Mouse (Mus musculus): ENCODE measurements around the gene Syt7. TPM values are rescaled to one million over a fixed set of nuclear protein-coding genes. Genes with fewer than 3 reads are reported as not detected.
A peak's percentile ranks its signal among the peaks of the same experiment; 100 is the strongest.

Gene Syt7
- total and polyA plus RNA-seq, 3 experiments, result not detected

- Histone ChIP-seq H3K4me3 (replicated peaks in 1 of 3; ENCODE audit: low read depth in 2 of 3, low read length in 2 of 3, poor library complexity in 1 of 3) (no peak overlapping the region), H3K9ac (ENCODE audit: insufficient read depth, low read depth) (no peak overlapping the region), H3K9me3 (replicated peaks; ENCODE audit: low read length) (peaks cover 7% of the 10 kb centered on the region), H3K36me3 (replicated peaks in 1 of 2; ENCODE audit: control insufficient read depth in 1 of 2, insufficient read depth in 1 of 2, low read length in 1 of 2) (no peaks in the 10 kb centered on the region), H3K27me3 (replicated peaks) (peaks cover 62% of the 10 kb centered on the region), H3K79me2 (replicated peaks; ENCODE audit: control insufficient read depth, extremely low read depth, insufficient read depth, poor library complexity, severe bottlenecking) (no peaks in the 10 kb centered on the region), H3K4me1 (ENCODE audit: control insufficient read depth in 1 of 2, insufficient read depth in 2 of 2) (no peaks in the 10 kb centered on the region; a peak in 1 of 4 replicates), H3K27ac (ENCODE audit: insufficient read depth, low read depth) (no peak overlapping the region), H3K4me2 (ENCODE audit: insufficient read depth, low read depth, poor library complexity, severe bottlenecking) (peak overlapping the region; percentile 86; the same call in 1 of the 2 replicates)
- no peak for TF ChIP-seq BHLHE40 (IDR thresholded peaks at IDR 0.05; ENCODE audit: low read depth, low read length)
- TF ChIP-seq ZKSCAN1 (IDR thresholded peaks at IDR 0.05; ENCODE audit: borderline replicate concordance, low read depth, low read length), result no peak
- no peak for TF ChIP-seq ELF1 (IDR thresholded peaks at IDR 0.05; ENCODE audit: low read depth, low read length)
- no peak for TF ChIP-seq E2F4 (IDR thresholded peaks at IDR 0.05; ENCODE audit: insufficient replicate concordance, low read depth, low read length)
- no peak for TF ChIP-seq RCOR1 (conservative IDR thresholded peaks at IDR 0.05; ENCODE audit: low read depth, low read length)
- no peak for TF ChIP-seq USF1 (IDR thresholded peaks at IDR 0.05; ENCODE audit: low read depth, low read length)
- no peak for TF ChIP-seq SIN3A (IDR thresholded peaks at IDR 0.05; ENCODE audit: low read length)
- no peak for TF ChIP-seq CHD2 (IDR thresholded peaks at IDR 0.05; ENCODE audit: low read length)
- no peak for TF ChIP-seq KAT2A (IDR thresholded peaks at IDR 0.05; ENCODE audit: insufficient replicate concordance, low read length)
- no peak for TF ChIP-seq CTCF (conservative IDR thresholded peaks at IDR 0.05 in 1 of 2, IDR thresholded peaks at IDR 0.05 in 1 of 2; ENCODE audit: low read depth in 2 of 2, low read length in 2 of 2)
- no peak for TF ChIP-seq IRF4 (IDR thresholded peaks at IDR 0.05; ENCODE audit: low read depth, low read length)
- no peak for TF ChIP-seq ZMIZ1 (IDR thresholded peaks at IDR 0.05; ENCODE audit: low read depth, low read length)
- no peak for TF ChIP-seq JUN (IDR thresholded peaks at IDR 0.05; ENCODE audit: insufficient read depth, low read depth, low read length)
- TF ChIP-seq ZNF384 (IDR thresholded peaks at IDR 0.05; ENCODE audit: low read depth, low read length), result no peak
- no peak for DNase-seq (ENCODE audit: extremely low read depth)
- in situ Hi-C loops (cut with MboI; ENCODE audit: low pct_ligation_motif_present, low pct_unique_long_range_greater_than_20kb, low sequenced_read_pairs) (no loop called here), dilution Hi-C loops (cut with MboI; ENCODE audit: extremely low pct_ligation_motif_present, extremely low pct_unique_long_range_greater_than_20kb, low sequenced_read_pairs) (no loop called here)
Measured at GRCm38 (mm10) chr19:10461584-10461983, 72.7 kb downstream of the Syt7 start.

GRCm38 (mm10) chr19:10464427-10464826, 75.5 kb downstream of the Syt7 start:
- Histone ChIP-seq H3K36me3 (replicated peaks in 1 of 2; ENCODE audit: control insufficient read depth in 1 of 2, insufficient read depth in 1 of 2, low read length in 1 of 2) (no peaks in the 10 kb centered on the region), H3K9me3 (replicated peaks; ENCODE audit: low read length) (no peaks in the 10 kb centered on the region), H3K4me3 (replicated peaks in 1 of 3; ENCODE audit: low read depth in 2 of 3, low read length in 2 of 3, poor library complexity in 1 of 3) (no peak overlapping the region), H3K9ac (ENCODE audit: insufficient read depth, low read depth) (no peak overlapping the region), H3K79me2 (replicated peaks; ENCODE audit: control insufficient read depth, extremely low read depth, insufficient read depth, poor library complexity, severe bottlenecking) (no peaks in the 10 kb centered on the region), H3K27ac (ENCODE audit: insufficient read depth, low read depth) (no peak overlapping the region), H3K27me3 (replicated peaks) (peaks cover 73% of the 10 kb centered on the region), H3K4me1 (ENCODE audit: control insufficient read depth in 1 of 2, insufficient read depth in 2 of 2) (peaks cover 2 to 7% of the 10 kb centered on the region in 2 experiments; a peak in 2 of 4 replicates), H3K4me2 (ENCODE audit: insufficient read depth, low read depth, poor library complexity, severe bottlenecking) (no peak overlapping the region)
- TF ChIP-seq CHD1 (IDR thresholded peaks at IDR 0.05; ENCODE audit: low read depth, low read length), result no peak
- no peak for TF ChIP-seq EP300 (IDR thresholded peaks at IDR 0.05; ENCODE audit: low read length)
- no peak for TF ChIP-seq JUN (IDR thresholded peaks at IDR 0.05; ENCODE audit: insufficient read depth, low read depth, low read length)
- TF ChIP-seq MXI1 (IDR thresholded peaks at IDR 0.05; ENCODE audit: low read depth, low read length), result no peak
- TF ChIP-seq MYC (IDR thresholded peaks at IDR 0.05; ENCODE audit: low read depth, low read length), result no peak
- TF ChIP-seq USF2 (conservative IDR thresholded peaks at IDR 0.05; ENCODE audit: low read depth, low read length), result no peak
- TF ChIP-seq USF1 (IDR thresholded peaks at IDR 0.05; ENCODE audit: low read depth, low read length), result no peak
- no peak for TF ChIP-seq MEF2A (IDR thresholded peaks at IDR 0.05; ENCODE audit: borderline replicate concordance, low read depth, low read length)
- TF ChIP-seq MAFK (IDR thresholded peaks at IDR 0.05; ENCODE audit: insufficient replicate concordance, low read length), result no peak
- TF ChIP-seq BHLHE40 (IDR thresholded peaks at IDR 0.05; ENCODE audit: low read depth, low read length), result no peak
- TF ChIP-seq POLR2AphosphoS2 (IDR thresholded peaks at IDR 0.05; ENCODE audit: low read depth, low read length), result no peak
- no peak for TF ChIP-seq ZNF384 (IDR thresholded peaks at IDR 0.05; ENCODE audit: low read depth, low read length)
- no peak for TF ChIP-seq NELFE (IDR thresholded peaks at IDR 0.05; ENCODE audit: low read depth, low read length)
- TF ChIP-seq NRF1 (IDR thresholded peaks at IDR 0.05; ENCODE audit: low read depth, low read length), result no peak
- no peak for TF ChIP-seq TBP (conservative IDR thresholded peaks at IDR 0.05; ENCODE audit: low read depth, low read length)
- no peak for TF ChIP-seq IRF4 (IDR thresholded peaks at IDR 0.05; ENCODE audit: low read depth, low read length)
- no peak for TF ChIP-seq MAX (IDR thresholded peaks at IDR 0.05; ENCODE audit: low read length)
- in situ Hi-C loops (cut with MboI; ENCODE audit: low pct_ligation_motif_present, low pct_unique_long_range_greater_than_20kb, low sequenced_read_pairs), result no loop called here
- dilution Hi-C loops (cut with MboI; ENCODE audit: extremely low pct_ligation_motif_present, extremely low pct_unique_long_range_greater_than_20kb, low sequenced_read_pairs), result no loop called here
- no peak for DNase-seq (ENCODE audit: extremely low read depth)

Measured in CH12.LX (cell line).